Mouse (Mus musculus) embryonic facial prominence, embryonic 10.5 days (tissue): ENCODE measurements around the gene Gls2. TPM values are rescaled to one million over a fixed set of nuclear protein-coding genes. Genes with fewer than 3 reads are reported as not detected.

Source experiments
- DNase-seq: peaks from one replicate; pipeline ENCODE4 v3.0.0-alpha.2; 2017; ENCODE audit warnings: low spot score
- H3K27ac ChIP-seq: fragments of 300-500 bp; sonication (generic); replicated peaks from 2 replicates; pipeline ENCODE4 v1.5.1; 2016; ENCODE audit warnings: mild to moderate bottlenecking
- H3K27me3 ChIP-seq: fragments of 300-500 bp; sonication (generic); replicated peaks from 2 replicates; pipeline ENCODE4 v1.6.1; 2016; ENCODE audit warnings: low read depth, mild to moderate bottlenecking; ENCODE audit not compliant: poor library complexity, severe bottlenecking
- H3K36me3 ChIP-seq: fragments of 300-500 bp; sonication (generic); replicated peaks from 2 replicates; pipeline ENCODE4 v1.6.1; 2016; ENCODE audit warnings: mild to moderate bottlenecking, moderate library complexity
- H3K4me1 ChIP-seq: fragments of 300-500 bp; sonication (generic); 2 replicates; pipeline ENCODE4 v1.6.1; 2016
- H3K4me3 ChIP-seq: fragments of 300-500 bp; sonication (generic); 2 replicates; pipeline ENCODE4 v1.5.1; 2016; ENCODE audit warnings: mild to moderate bottlenecking, moderate library complexity
- H3K9me3 ChIP-seq: fragments of 300-500 bp; sonication (generic); 2 replicates; pipeline ENCODE4 v1.6.1; 2016; ENCODE audit warnings: mild to moderate bottlenecking
- WGBS: fragments of 180-500 bp; shearing (Covaris S2); methylation state at CpG from one replicate; pipeline ENCODE4 v1.1.7; 2016; 5-methylcytosine and 5-hydroxymethylcytosine counted together
- polyA plus RNA-seq: library from polyadenylated mRNA; unstranded; fragments of >200 nt; fragmentation: Nextera tagmentation; extraction: Ambion mirVana; gene quantifications from 2 replicates; pipeline ENCODE4 v1.2.1, GENCODE M21; 2016

Gene Gls2
- polyA plus RNA-seq, 1 experiment from 2014 or later, result 1.5 TPM

DNA sequence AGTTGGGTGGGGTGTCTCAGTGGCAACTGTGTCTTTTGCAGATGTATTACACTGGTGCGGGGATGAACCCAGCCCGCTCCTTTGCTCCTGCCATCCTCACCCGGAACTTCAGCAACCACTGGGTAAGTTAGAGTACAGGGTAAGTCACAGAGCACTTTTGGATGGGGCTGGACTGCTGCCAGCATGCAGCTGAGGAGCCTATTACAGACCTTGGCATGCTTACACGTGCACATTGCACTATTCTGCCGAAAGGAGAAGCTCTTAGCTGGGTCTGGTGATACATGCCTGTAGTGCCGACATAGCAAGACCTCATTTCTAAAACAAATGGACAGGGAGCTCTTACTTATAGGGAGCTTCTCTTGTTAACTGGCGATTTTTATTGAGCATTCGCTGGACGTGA is 33.3 kb downstream of the Gls2 start:
- 89% methylated on average over 9 of the region's 9 CpGs for WGBS
- DNase-seq, result no peak
- Histone ChIP-seq H3K27me3 (no peaks in the 10 kb centered on the region), H3K36me3 (no peaks in the 10 kb centered on the region), H3K27ac (no peak overlapping the region), H3K4me1 (peaks cover 35% of the 10 kb centered on the region), H3K4me3 (no peak overlapping the region), H3K9me3 (no peaks in the 10 kb centered on the region)

DNA sequence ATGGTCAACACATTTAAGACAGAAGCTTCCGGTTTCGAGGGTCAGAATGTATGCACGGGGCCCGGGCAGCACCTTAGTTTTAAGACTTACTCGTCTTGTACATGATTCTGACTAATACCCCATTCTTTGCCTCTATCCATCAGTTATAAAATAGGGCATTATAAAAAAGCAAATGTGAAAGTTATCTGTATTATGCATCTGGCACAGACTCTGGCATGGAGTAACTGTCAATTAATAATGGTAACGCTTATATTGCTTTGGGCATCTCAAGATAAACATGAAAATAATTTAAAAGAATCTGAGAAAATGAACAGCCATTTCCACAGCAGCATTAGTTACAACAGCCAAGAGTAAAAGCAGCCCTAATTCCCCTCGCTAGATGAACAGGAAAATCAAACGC is 33.8 kb downstream of the Gls2 start:
- no peak overlapping the region for H3K27ac ChIP-seq
- 93% methylated on average over 8 of the region's 8 CpGs for WGBS

DNA sequence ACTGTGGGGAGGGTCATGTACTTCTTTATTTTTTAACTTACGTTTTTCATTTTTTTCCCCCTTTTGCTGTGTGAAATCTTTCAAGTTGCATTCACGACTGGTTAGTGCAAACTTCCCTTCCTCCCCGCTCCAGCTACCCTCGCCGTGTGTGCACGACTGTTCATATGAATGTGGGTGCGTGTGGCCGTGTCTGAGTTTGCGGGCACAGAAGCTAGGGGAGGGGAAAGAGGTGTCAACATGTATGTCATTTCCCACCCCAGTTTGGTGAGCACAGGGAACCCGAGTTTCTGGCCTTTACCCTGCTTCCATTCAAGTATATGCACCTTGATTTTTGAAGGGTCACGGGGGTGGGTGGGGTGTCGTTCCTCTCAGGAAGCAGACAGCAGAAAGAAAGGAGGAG is 36.3 kb downstream of the Gls2 start:
- no peaks in the 10 kb centered on the region for H3K9me3 ChIP-seq
- WGBS, result 74% methylated on average over 12 of the region's 12 CpGs
- DNase-seq, result no peak
- H3K4me1 ChIP-seq, result peaks cover 45% of the 10 kb centered on the region
- peak overlapping the region; percentile 100 for H3K27ac ChIP-seq
- H3K4me3 ChIP-seq, result peak overlapping the region; percentile 92
- peaks cover 16% of the 10 kb centered on the region for H3K36me3 ChIP-seq
- no peaks in the 10 kb centered on the region for H3K27me3 ChIP-seq

More for the DNA sequence above, 33.8 kb downstream of the Gls2 start:
- no peaks in the 10 kb centered on the region for H3K36me3 ChIP-seq
- peaks cover 39% of the 10 kb centered on the region for H3K4me1 ChIP-seq
- no peak overlapping the region for H3K4me3 ChIP-seq
- no peaks in the 10 kb centered on the region for H3K27me3 ChIP-seq
- no peaks in the 10 kb centered on the region for H3K9me3 ChIP-seq
- DNase-seq, result no peak

DNA sequence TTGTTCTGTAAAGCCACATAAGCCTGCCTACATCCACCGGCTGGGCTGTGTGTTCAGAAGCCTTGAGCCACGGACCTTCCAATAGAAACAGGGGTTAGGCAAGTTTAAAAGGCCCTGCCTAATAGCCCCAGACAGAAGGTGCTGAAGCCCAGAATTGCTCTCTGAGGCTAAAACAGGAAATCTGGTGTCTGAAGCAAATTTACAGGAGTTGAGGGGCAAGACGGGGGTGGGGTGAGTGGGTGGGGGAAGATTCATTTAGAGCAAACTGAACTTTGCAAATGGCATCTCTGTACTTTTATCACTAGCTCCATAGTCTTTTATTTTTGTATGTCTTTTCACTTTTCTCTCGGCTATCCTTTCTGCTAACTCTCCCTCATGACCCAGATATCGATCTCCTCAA is 36.9 kb downstream of the Gls2 start:
- 21% methylated on average over 5 of the region's 5 CpGs for WGBS
- Histone ChIP-seq H3K4me3 (peak overlapping the region; percentile 92), H3K27me3 (no peaks in the 10 kb centered on the region), H3K27ac (peak overlapping the region; percentile 100), H3K9me3 (no peaks in the 10 kb centered on the region), H3K36me3 (peaks cover 19% of the 10 kb centered on the region), H3K4me1 (peaks cover 45% of the 10 kb centered on the region)
- no peak for DNase-seq

GRCm38 (mm10) chr10:128231697-128232419 is 37.6 kb downstream of the Gls2 start, which contains the start of gene Timeless:
Gene Timeless, plus strand, starts transcription at chr10:128232065.
- Histone ChIP-seq H3K4me1 (peaks cover 44% of the 10 kb centered on the region), H3K36me3 (peaks cover 21% of the 10 kb centered on the region), H3K27me3 (no peaks in the 10 kb centered on the region), H3K27ac (peak within 1 kb of the TSS; percentile 100), H3K9me3 (no peaks in the 10 kb centered on the region), H3K4me3 (peak within 1 kb of the TSS; percentile 92)
- peak; percentile 90 for DNase-seq
- under 1% methylated on average over 58 of the region's 58 CpGs for WGBS

DNA sequence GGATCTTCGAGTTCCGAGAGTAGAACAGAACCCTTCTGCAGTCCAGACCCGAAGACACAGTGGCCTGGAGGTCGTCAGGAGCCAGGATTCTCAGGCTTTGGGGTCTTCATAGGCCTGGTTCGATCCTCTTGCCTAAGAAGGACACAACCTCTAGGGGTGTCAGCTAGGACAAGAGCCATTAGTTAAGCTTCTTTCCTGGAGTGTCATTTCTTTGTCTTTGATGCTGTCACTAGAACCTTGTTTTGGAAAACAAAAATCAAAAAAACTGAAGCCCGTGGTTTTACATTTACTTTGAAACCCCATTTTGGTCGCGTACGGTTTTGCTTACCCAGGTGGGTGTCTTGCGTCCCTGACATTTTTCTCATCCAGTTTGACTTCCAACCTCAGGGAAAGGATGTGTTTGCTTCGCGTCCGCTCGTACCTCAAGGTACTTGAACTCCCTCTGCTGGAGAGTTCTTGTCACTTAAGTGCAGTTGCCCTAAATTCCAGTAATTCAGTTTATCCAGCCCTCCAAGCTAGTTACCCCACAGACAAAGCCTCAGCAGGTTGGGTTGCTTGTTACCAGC is 38.2 kb downstream of the Gls2 start:
- Histone ChIP-seq H3K27ac (peak overlapping the region; percentile 100), H3K4me1 (peaks cover 45% of the 10 kb centered on the region), H3K36me3 (peaks cover 25% of the 10 kb centered on the region), H3K4me3 (peak overlapping the region; percentile 92), H3K9me3 (no peaks in the 10 kb centered on the region), H3K27me3 (no peaks in the 10 kb centered on the region)
- WGBS, result under 1% methylated on average over 14 of the region's 14 CpGs
- peak; percentile 67 for DNase-seq

GRCm38 (mm10) chr10:128236321-128236720 is 42.1 kb downstream of the Gls2 start:
- peaks cover 61% of the 10 kb centered on the region for H3K36me3 ChIP-seq
- H3K9me3 ChIP-seq, result no peaks in the 10 kb centered on the region
- 61% methylated on average over 4 of the region's 4 CpGs for WGBS
- H3K4me1 ChIP-seq, result peaks cover 40% of the 10 kb centered on the region
- no peaks in the 10 kb centered on the region for H3K27me3 ChIP-seq
- DNase-seq, result no peak
- H3K27ac ChIP-seq, result 0 out of 2 replicates have a peak overlapping the region, but pooled peaks have one; percentile 48
- 0 out of 2 replicates have a peak overlapping the region, but pooled peaks have one; percentile 5 for H3K4me3 ChIP-seq

GRCm38 (mm10) chr10:128237807-128238480 is 43.7 kb downstream of the Gls2 start:
- H3K27ac ChIP-seq, result peak overlapping the region; percentile 4; the same call in 1 of the 2 replicates
- no peaks in the 10 kb centered on the region for H3K27me3 ChIP-seq
- WGBS, result 83% methylated on average over 15 of the region's 15 CpGs
- no peaks in the 10 kb centered on the region for H3K9me3 ChIP-seq
- H3K4me1 ChIP-seq, result peaks cover 35% of the 10 kb centered on the region
- no peak overlapping the region for H3K4me3 ChIP-seq
- peaks cover 77% of the 10 kb centered on the region for H3K36me3 ChIP-seq
- no peak for DNase-seq

DNA sequence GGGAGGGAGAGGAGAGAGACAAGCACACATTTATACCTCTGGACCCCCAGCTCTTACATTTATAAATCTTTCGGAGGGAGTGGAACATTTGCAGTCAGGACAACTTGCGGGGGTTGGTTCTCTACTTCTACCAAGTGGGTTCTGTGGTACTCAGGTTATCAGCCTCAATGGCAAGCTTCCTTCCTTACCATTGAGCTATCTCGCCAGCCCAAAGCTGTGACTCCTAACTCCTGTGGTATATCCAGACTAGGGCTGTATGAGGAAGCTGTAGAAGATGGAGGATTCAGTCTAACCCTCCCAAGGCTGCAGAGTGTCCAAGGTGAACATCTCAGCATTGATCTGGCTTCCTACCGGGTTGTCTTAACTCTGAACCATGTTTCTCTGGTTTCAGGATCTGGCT is 44.9 kb downstream of the Gls2 start:
- WGBS, result 95% methylated on average over 4 of the region's 4 CpGs
- H3K36me3 ChIP-seq, result peaks cover 84% of the 10 kb centered on the region

GRCm38 (mm10) chr10:128240131-128240530 is 45.9 kb downstream of the Gls2 start:
- WGBS, result 94% methylated on average over 18 of the region's 18 CpGs
- Histone ChIP-seq H3K4me1 (peaks cover 22% of the 10 kb centered on the region), H3K9me3 (no peaks in the 10 kb centered on the region), H3K36me3 (peaks cover 87% of the 10 kb centered on the region), H3K4me3 (no peak overlapping the region), H3K27me3 (no peaks in the 10 kb centered on the region), H3K27ac (no peak overlapping the region)
- DNase-seq, result no peak

More for the DNA sequence above, 44.9 kb downstream of the Gls2 start:
- H3K4me3 ChIP-seq, result no peak overlapping the region
- H3K27me3 ChIP-seq, result no peaks in the 10 kb centered on the region
- DNase-seq, result no peak
- H3K9me3 ChIP-seq, result no peaks in the 10 kb centered on the region
- peaks cover 29% of the 10 kb centered on the region for H3K4me1 ChIP-seq
- no peak overlapping the region for H3K27ac ChIP-seq

DNA sequence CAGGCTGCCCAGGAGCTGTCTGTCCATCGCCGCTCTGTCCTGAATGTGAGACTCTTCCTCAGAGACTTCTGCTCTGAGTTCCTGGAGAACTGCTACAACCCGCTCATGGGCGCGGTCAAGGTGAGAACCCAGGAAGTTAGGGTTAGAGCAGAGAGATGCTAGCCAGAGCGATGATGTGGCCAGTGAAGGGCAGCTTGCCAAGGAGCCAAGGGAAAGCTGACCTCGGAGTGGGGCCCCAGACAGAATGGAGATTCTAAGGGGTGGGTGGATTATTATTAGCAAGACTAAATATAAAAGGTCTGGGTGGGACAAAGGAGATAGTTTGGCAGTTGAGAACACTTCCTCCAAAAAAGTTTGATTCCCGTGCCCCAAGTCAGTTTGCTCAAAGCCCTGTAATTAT is 49.0 kb downstream of the Gls2 start:
- H3K4me1 ChIP-seq, result peaks cover under 1% of the 10 kb centered on the region; the same call in 1 of the 2 replicates
- no peaks in the 10 kb centered on the region for H3K9me3 ChIP-seq
- H3K4me3 ChIP-seq, result no peak overlapping the region
- no peak for DNase-seq
- no peaks in the 10 kb centered on the region for H3K27me3 ChIP-seq
- peaks cover 98% of the 10 kb centered on the region for H3K36me3 ChIP-seq
- WGBS, result 96% methylated on average over 8 of the region's 8 CpGs
- no peak overlapping the region for H3K27ac ChIP-seq

GRCm38 (mm10) chr10:128244121-128244520 is 49.9 kb downstream of the Gls2 start:
- no peaks in the 10 kb centered on the region for H3K4me1 ChIP-seq
- no peaks in the 10 kb centered on the region for H3K9me3 ChIP-seq
- H3K27ac ChIP-seq, result no peak overlapping the region
- 94% methylated on average over 15 of the region's 15 CpGs for WGBS
- H3K36me3 ChIP-seq, result peaks cover 100% of the 10 kb centered on the region
- no peaks in the 10 kb centered on the region for H3K27me3 ChIP-seq
- no peak overlapping the region for H3K4me3 ChIP-seq
- no peak for DNase-seq
